Mouse (Mus musculus) forebrain, embryonic 11.5 days (tissue): ENCODE data around the gene Il17c. TPM values are rescaled to one million over a fixed set of nuclear protein-coding genes. Genes with fewer than 3 reads are reported as not detected.

Source experiments
- ATAC-seq: fragments of 200-750 bp; cut with Nextera tagmentation; replicated peaks from 2 replicates; pipeline ENCODE4 v1.8.0; 2017; ENCODE audit warnings: moderate TSS enrichment; ENCODE audit not compliant: low FRiP score
- DNase-seq: peaks from one replicate; pipeline ENCODE4 v3.0.0-alpha.2; 2017; ENCODE audit warnings: low spot score
- H3K27ac ChIP-seq: fragments of 300-500 bp; sonication (generic); 2 replicates; pipeline ENCODE4 v1.5.1; 2014; ENCODE audit warnings: low read depth, low read length
- H3K27me3 ChIP-seq: fragments of 300-500 bp; sonication (generic); 2 replicates; pipeline ENCODE4 v1.6.1; 2014; ENCODE audit warnings: mild to moderate bottlenecking, low read length, mixed read lengths; ENCODE audit not compliant: control insufficient read depth, insufficient read depth
- H3K36me3 ChIP-seq: fragments of 300-500 bp; sonication (generic); 2 replicates; pipeline ENCODE4 v1.6.1; 2014; ENCODE audit warnings: mild to moderate bottlenecking, low read length, moderate library complexity, mixed read lengths; ENCODE audit not compliant: control insufficient read depth, insufficient read depth
- H3K4me1 ChIP-seq: fragments of 300-500 bp; sonication (generic); replicated peaks from 2 replicates; pipeline ENCODE4 v1.6.1; 2014; ENCODE audit warnings: low read length, mixed read lengths; ENCODE audit not compliant: control insufficient read depth, insufficient read depth
- H3K4me2 ChIP-seq: fragments of 300-500 bp; sonication (generic); 2 replicates; pipeline ENCODE4 v1.6.1; 2014; ENCODE audit warnings: low read depth, mild to moderate bottlenecking, low read length, moderate library complexity, mixed read lengths; ENCODE audit not compliant: severe bottlenecking
- H3K4me3 ChIP-seq: fragments of 300-500 bp; sonication (generic); 2 replicates; pipeline ENCODE4 v1.5.1; 2014; ENCODE audit warnings: low read depth, low read length
- H3K9ac ChIP-seq: fragments of 300-500 bp; sonication (generic); 2 replicates; pipeline ENCODE4 v1.6.1; 2014; ENCODE audit warnings: low read length
- H3K9me3 ChIP-seq: fragments of 300-500 bp; sonication (generic); 2 replicates; pipeline ENCODE4 v1.6.1; 2016; ENCODE audit warnings: low read length, mixed read lengths; ENCODE audit not compliant: control insufficient read depth
- WGBS: fragments of 180-500 bp; shearing (Covaris S2); extraction: QIAGEN DNeasy Blood & Tissue Kit; methylation state at CpG from one replicate; pipeline ENCODE4 v1.1.7; 2014; 5-methylcytosine and 5-hydroxymethylcytosine counted together
- polyA plus RNA-seq: library from polyadenylated mRNA; unstranded; fragments of >200 nt; fragmentation: Nextera tagmentation; extraction: Ambion mirVana; gene quantifications from 2 replicates; pipeline ENCODE4 v1.2.1, GENCODE M21; 2014

Il17c gene
- polyA plus RNA-seq, result not detected in 2 replicates

GRCm38 (mm10) chr8:122421376-122422070, at the start of gene Il17c:
Il17c (plus strand) TSS chr8:122422020.
- DNase-seq, result no peak
- no peak for ATAC-seq
- H3K36me3 ChIP-seq, result peaks cover 4% of the 10 kb centered on the region; the same call in 1 of the 2 replicates
- H3K4me3 ChIP-seq, result no peak within 1 kb of the TSS
- H3K4me2 ChIP-seq, result no peak within 1 kb of the TSS
- no peak within 1 kb of the TSS for H3K9ac ChIP-seq
- no peak within 1 kb of the TSS for H3K27ac ChIP-seq
- WGBS, result 90% methylated on average over 14 of the region's 14 CpGs
- no peaks in the 10 kb centered on the region for H3K9me3 ChIP-seq
- H3K4me1 ChIP-seq, result no peaks in the 10 kb centered on the region
- H3K27me3 ChIP-seq, result no peaks in the 10 kb centered on the region

GRCm38 (mm10) chr8:122375320-122375719, 46.5 kb upstream of the Il17c start:
- no peak overlapping the region for H3K4me2 ChIP-seq

DNA sequence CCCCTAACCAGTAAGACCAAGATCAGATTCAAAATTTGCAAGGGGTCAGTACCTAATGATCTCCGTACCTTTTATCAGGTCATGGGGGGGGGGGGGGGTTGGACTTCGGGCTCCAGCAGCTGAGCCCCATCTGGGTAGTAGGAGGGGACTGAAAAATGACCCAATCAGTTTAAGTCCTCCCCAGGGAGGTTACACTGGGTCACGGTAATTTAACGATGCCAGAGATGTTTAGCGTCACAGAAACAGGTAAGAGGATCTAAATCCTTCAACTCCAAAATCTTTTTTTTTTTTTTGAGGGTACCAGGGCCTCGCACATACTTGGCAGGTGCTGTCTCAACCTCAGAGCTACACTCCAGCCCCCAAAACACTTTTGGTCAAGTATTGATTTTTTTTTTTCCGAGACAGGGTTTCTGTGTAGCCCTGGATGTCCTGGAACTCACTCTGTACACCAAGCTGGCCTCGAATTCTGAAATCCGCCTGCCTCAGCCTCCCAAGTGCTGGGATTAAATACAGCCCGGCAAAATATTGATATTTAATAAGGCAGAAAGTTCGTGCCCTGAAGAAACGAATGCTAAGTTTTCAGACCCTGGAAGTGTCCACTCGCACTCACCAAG, 46.0 kb upstream of the Il17c start:
- Histone ChIP-seq H3K36me3 (no peaks in the 10 kb centered on the region), H3K9ac (peak overlapping the region; percentile 44; the same call in 1 of the 2 replicates), H3K27me3 (no peaks in the 10 kb centered on the region), H3K9me3 (no peaks in the 10 kb centered on the region), H3K4me1 (peaks cover 2% of the 10 kb centered on the region; the same call in 1 of the 2 replicates), H3K4me2 (peak overlapping the region; percentile 49), H3K4me3 (peak overlapping the region; percentile 82), H3K27ac (peak overlapping the region; percentile 37; the same call in 1 of the 2 replicates)
- 26% methylated on average over 13 of the region's 13 CpGs for WGBS
- ATAC-seq, result peak; percentile 25
- DNase-seq, result no peak

More at GRCm38 (mm10) chr8:122375320-122375719, 46.5 kb upstream of the Il17c start:
- Histone ChIP-seq H3K27ac (no peak overlapping the region), H3K36me3 (no peaks in the 10 kb centered on the region), H3K4me3 (no peak overlapping the region), H3K9ac (no peak overlapping the region), H3K27me3 (no peaks in the 10 kb centered on the region), H3K9me3 (no peaks in the 10 kb centered on the region), H3K4me1 (peaks cover 2% of the 10 kb centered on the region; the same call in 1 of the 2 replicates)
- WGBS, result 92% methylated on average over 7 of the region's 7 CpGs
- no peak for DNase-seq
- ATAC-seq, result 0 out of 2 replicates have a peak, but pooled peaks have one; percentile 6

DNA sequence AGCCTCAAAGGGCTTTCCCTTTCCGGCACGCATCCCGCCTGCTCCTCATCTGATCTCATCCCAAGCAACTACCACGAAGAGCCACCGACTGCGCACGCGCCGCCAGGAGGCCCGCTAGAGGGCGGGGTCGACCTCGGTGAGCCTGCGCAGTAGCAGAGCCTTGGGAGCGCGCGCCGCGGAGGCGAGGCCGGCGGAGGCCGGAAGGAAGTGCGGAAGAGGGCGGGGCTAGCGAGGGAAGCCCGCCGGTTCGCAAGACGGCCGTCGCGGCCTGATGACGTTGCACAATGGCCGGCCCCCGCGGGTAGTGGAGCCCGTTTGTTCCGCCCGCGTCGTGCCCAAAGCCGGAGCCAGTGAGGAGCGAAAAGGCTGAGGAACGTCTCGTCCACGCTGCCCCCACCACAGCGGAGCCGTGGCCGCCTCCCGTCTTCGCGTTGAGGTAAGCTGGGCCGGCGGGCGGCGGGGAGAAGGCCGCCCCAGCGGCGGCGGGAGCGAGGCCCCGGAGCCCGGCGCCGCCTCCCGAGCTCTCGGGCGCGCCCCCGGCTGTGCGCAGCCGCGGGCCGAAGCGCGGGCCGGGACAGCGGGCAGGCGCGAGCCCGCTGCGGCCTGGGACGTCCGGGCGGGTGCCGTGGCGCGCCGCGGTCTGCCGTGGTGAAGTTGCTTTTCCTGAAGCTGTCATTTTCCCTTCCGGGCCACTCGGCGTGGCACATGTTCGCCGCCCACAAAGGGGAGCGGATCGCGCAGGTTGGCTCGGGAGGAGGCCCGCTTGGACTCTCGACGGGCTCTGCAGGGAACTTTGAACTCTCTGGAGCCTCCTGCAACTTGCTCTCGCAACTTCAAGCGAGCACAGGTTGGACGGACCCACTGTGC, 45.2 kb upstream of the Il17c start, which contains the start of gene Zc3h18:
Gene Zc3h18 (plus strand): TSS at position 245 of the 867 bp plus-strand sequence.
- Histone ChIP-seq H3K9me3 (no peaks in the 10 kb centered on the region), H3K9ac (peak within 1 kb of the TSS; percentile 74), H3K27ac (peak within 1 kb of the TSS; percentile 44), H3K4me2 (peak within 1 kb of the TSS; percentile 49), H3K36me3 (no peaks in the 10 kb centered on the region), H3K4me3 (peak within 1 kb of the TSS; percentile 82), H3K4me1 (peaks cover 2% of the 10 kb centered on the region; the same call in 1 of the 2 replicates), H3K27me3 (no peaks in the 10 kb centered on the region)
- peak; percentile 100 for DNase-seq
- WGBS, result under 1% methylated on average over 82 of the region's 107 CpGs
- peak; percentile 91 for ATAC-seq

DNA sequence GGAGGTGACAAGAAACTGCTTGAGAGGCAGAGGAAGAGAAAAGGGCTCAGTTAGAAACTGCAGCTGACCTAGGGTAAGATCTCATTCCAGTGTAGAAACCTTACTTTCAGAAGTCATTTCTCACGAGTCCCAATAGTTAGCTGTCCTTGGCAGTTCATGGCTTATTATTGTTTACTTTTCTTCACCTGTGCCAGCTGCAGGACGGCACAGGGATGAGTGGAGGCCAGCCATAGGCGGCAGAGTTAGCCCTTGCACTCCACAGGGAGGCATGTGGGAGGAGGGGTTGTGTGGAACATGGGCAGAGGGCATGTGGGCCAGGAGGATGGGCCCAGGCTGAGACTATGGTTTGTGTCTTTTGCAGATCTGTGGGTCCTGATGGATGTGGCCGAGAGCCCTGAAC, 38.8 kb upstream of the Il17c start:
- 81% methylated on average over 4 of the region's 4 CpGs for WGBS
- no peaks in the 10 kb centered on the region; the same call in 1 of the 2 replicates for H3K4me1 ChIP-seq
- no peaks in the 10 kb centered on the region for H3K9me3 ChIP-seq
- no peaks in the 10 kb centered on the region for H3K27me3 ChIP-seq
- H3K9ac ChIP-seq, result no peak overlapping the region
- no peak overlapping the region for H3K4me3 ChIP-seq
- peaks cover 9% of the 10 kb centered on the region; the same call in 1 of the 2 replicates for H3K36me3 ChIP-seq
- H3K27ac ChIP-seq, result no peak overlapping the region
- ATAC-seq (no peak), DNase-seq (no peak)
- no peak overlapping the region for H3K4me2 ChIP-seq

DNA sequence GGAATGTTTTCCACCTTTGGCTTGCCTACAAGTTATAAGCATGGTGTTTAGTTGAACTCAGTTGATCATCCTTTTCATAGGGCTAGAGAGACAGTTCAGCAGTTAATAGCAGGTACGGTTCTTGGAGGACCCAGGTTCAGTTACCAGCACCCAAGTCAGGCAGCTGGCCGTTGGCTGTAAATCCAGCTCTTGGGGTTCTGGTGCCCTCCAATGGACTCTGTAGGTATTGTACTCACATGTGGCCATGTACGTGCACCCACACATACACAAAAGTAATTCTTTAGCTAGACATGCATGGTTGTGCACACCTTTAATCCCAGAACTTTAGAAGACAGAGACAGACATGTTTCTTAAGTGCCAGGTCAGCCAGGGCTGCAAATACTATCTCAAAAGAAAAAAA, 32.5 kb upstream of the Il17c start:
- H3K9me3 ChIP-seq, result no peaks in the 10 kb centered on the region
- DNase-seq (no peak), ATAC-seq (no peak)
- no peaks in the 10 kb centered on the region for H3K4me1 ChIP-seq
- WGBS, result 85% methylated on average over 3 of the region's 3 CpGs
- H3K4me2 ChIP-seq, result no peak overlapping the region
- peaks cover 23% of the 10 kb centered on the region for H3K36me3 ChIP-seq
- no peaks in the 10 kb centered on the region for H3K27me3 ChIP-seq
- no peak overlapping the region for H3K9ac ChIP-seq
- H3K27ac ChIP-seq, result no peak overlapping the region
- H3K4me3 ChIP-seq, result no peak overlapping the region

DNA sequence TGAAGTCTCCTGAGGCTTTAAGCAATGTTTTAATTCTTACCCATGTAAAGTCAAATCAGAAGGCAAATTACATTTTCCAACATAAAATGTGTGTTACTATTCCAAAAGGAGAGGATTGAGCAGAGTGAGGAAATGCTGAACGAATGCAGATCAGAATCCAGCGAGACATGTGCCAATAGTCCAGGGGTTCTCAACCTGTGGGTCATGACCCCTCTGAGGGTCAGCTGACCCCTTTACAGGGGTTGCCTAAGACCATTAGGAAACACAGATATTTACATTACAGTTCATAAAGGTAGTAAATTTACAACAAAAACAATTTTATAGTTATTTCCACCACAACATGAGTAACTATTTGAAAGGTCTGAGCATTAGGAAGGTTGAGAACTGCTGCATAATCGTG, 31.1 kb upstream of the Il17c start:
- no peak overlapping the region for H3K27ac ChIP-seq
- H3K27me3 ChIP-seq, result no peaks in the 10 kb centered on the region
- H3K9ac ChIP-seq, result no peak overlapping the region
- no peaks in the 10 kb centered on the region for H3K9me3 ChIP-seq
- ATAC-seq (no peak), DNase-seq (no peak)
- peaks cover 20% of the 10 kb centered on the region for H3K36me3 ChIP-seq
- no peak overlapping the region for H3K4me3 ChIP-seq
- H3K4me2 ChIP-seq, result no peak overlapping the region
- no peaks in the 10 kb centered on the region for H3K4me1 ChIP-seq
- WGBS, result 91% methylated on average over 3 of the region's 3 CpGs

GRCm38 (mm10) chr8:122393717-122394116, 28.1 kb upstream of the Il17c start:
- Histone ChIP-seq H3K4me3 (no peak overlapping the region), H3K27me3 (no peaks in the 10 kb centered on the region), H3K36me3 (peaks cover 16% of the 10 kb centered on the region), H3K27ac (no peak overlapping the region), H3K4me2 (no peak overlapping the region), H3K9ac (no peak overlapping the region), H3K4me1 (no peaks in the 10 kb centered on the region), H3K9me3 (no peaks in the 10 kb centered on the region)
- no peak for ATAC-seq
- no peak for DNase-seq
